Mouse (Mus musculus): Measurements from ENCODE around the gene Ints1. TPM values are rescaled to one million over a fixed set of nuclear protein-coding genes. Genes with fewer than 3 reads are reported as not detected.
"Not testable (repeated sequence)": the region's sequence is repeated elsewhere in the genome, so short reads cannot be mapped to it uniquely, and the experiment has no call there.

Gene Ints1
- polyA plus RNA-seq, 1 experiment from 2014 or later, result 19.8 TPM

GRCm38 (mm10) chr5:139750535-139750934 lies 24.9 kb downstream of the Ints1 start:
- Histone ChIP-seq H3K27me3 (ENCODE audit: control insufficient read depth, insufficient read depth, low read length) (no peaks in the 10 kb centered on the region), H3K4me1 (ENCODE audit: control insufficient read depth in 2 of 2, insufficient read depth in 2 of 2, low read length in 2 of 2) (no peaks in the 10 kb centered on the region), H3K9me3 (ENCODE audit: control insufficient read depth, low read length) (no peaks in the 10 kb centered on the region), H3K4me3 (ENCODE audit: control insufficient read depth in 1 of 2, insufficient read depth in 1 of 2, low read depth in 1 of 2, low read length in 2 of 2) (no peak overlapping the region), H3K36me3 (ENCODE audit: control insufficient read depth, insufficient read depth, low read length) (peaks cover 48% of the 10 kb centered on the region), H3K27ac (replicated peaks in 1 of 2; ENCODE audit: control insufficient read depth in 1 of 2, insufficient read depth in 1 of 2, low read depth in 2 of 2, low read length in 2 of 2) (no peak overlapping the region), H3K9ac (ENCODE audit: low read length) (no peak overlapping the region), H3K4me2 (ENCODE audit: low read length) (no peak overlapping the region)
- no peak for ATAC-seq (ENCODE audit: insufficient number of reproducible peaks, insufficient read depth, low FRiP score, low read depth)

- H3K36me3 ChIP-seq (ENCODE audit: control insufficient read depth, insufficient read depth, low read length), result peaks cover 38% of the 10 kb centered on the region
- H3K9me3 ChIP-seq (ENCODE audit: control insufficient read depth, low read length), result no peaks in the 10 kb centered on the region
- no peak overlapping the region for H3K4me3 ChIP-seq (ENCODE audit: control insufficient read depth in 1 of 2, insufficient read depth in 1 of 2, low read depth in 1 of 2, low read length in 2 of 2)
- ATAC-seq (ENCODE audit: insufficient number of reproducible peaks, insufficient read depth, low FRiP score, low read depth), result no peak
- H3K9ac ChIP-seq (ENCODE audit: low read length), result no peak overlapping the region
- no peaks in the 10 kb centered on the region for H3K27me3 ChIP-seq (ENCODE audit: control insufficient read depth, insufficient read depth, low read length)
- no peak overlapping the region for H3K4me2 ChIP-seq (ENCODE audit: low read length)
- H3K4me1 ChIP-seq (ENCODE audit: control insufficient read depth in 2 of 2, insufficient read depth in 2 of 2, low read length in 2 of 2), result no peaks in the 10 kb centered on the region
- H3K27ac ChIP-seq (replicated peaks in 1 of 2; ENCODE audit: control insufficient read depth in 1 of 2, insufficient read depth in 1 of 2, low read depth in 2 of 2, low read length in 2 of 2), result no peak overlapping the region
- 82% methylated on average over 16 of the region's 16 CpGs for WGBS
Measured at GRCm38 (mm10) chr5:139749413-139750125, 25.9 kb downstream of the Ints1 start.

GRCm38 (mm10) chr5:139745771-139746170 lies 29.7 kb downstream of the Ints1 start:
- no peaks in the 10 kb centered on the region for H3K27me3 ChIP-seq (ENCODE audit: control insufficient read depth, insufficient read depth, low read length)
- H3K27ac ChIP-seq (replicated peaks in 1 of 2; ENCODE audit: control insufficient read depth in 1 of 2, insufficient read depth in 1 of 2, low read depth in 2 of 2, low read length in 2 of 2), result no peak overlapping the region
- no peaks in the 10 kb centered on the region for H3K4me1 ChIP-seq (ENCODE audit: control insufficient read depth in 2 of 2, insufficient read depth in 2 of 2, low read length in 2 of 2)
- H3K4me3 ChIP-seq (ENCODE audit: control insufficient read depth in 1 of 2, insufficient read depth in 1 of 2, low read depth in 1 of 2, low read length in 2 of 2), result no peak overlapping the region
- 0 out of 2 replicates have a peak, but pooled peaks have one; percentile 59 for ATAC-seq (ENCODE audit: insufficient number of reproducible peaks, insufficient read depth, low FRiP score, low read depth)
- no peaks in the 10 kb centered on the region for H3K9me3 ChIP-seq (ENCODE audit: control insufficient read depth, low read length)
- no peak overlapping the region for H3K9ac ChIP-seq (ENCODE audit: low read length)
- H3K4me2 ChIP-seq (ENCODE audit: low read length), result no peak overlapping the region
- H3K36me3 ChIP-seq (ENCODE audit: control insufficient read depth, insufficient read depth, low read length), result peaks cover 7% of the 10 kb centered on the region; the same call in 1 of the 2 replicates
- 6% methylated on average over 3 of the region's 3 CpGs for whole genome bisulfite sequencing

- H3K4me2 ChIP-seq (ENCODE audit: low read length); H3K4me3 ChIP-seq (ENCODE audit: control insufficient read depth in 1 of 2, insufficient read depth in 1 of 2, low read depth in 1 of 2, low read length in 2 of 2); H3K36me3 ChIP-seq (ENCODE audit: control insufficient read depth, insufficient read depth, low read length); H3K4me1 ChIP-seq (ENCODE audit: control insufficient read depth in 2 of 2, insufficient read depth in 2 of 2, low read length in 2 of 2); H3K9ac ChIP-seq (ENCODE audit: low read length); H3K27ac ChIP-seq (replicated peaks in 1 of 2; ENCODE audit: control insufficient read depth in 1 of 2, insufficient read depth in 1 of 2, low read depth in 2 of 2, low read length in 2 of 2); H3K27me3 ChIP-seq (ENCODE audit: control insufficient read depth, insufficient read depth, low read length); ATAC-seq (ENCODE audit: insufficient number of reproducible peaks, insufficient read depth, low FRiP score, low read depth); H3K9me3 ChIP-seq (ENCODE audit: control insufficient read depth, low read length): not testable (repeated sequence)
- WGBS, result 48% methylated on average over 3 of the region's 3 CpGs
Measured at GRCm38 (mm10) chr5:139742640-139743039, 32.8 kb downstream of the Ints1 start.

GRCm38 (mm10) chr5:139738592-139739315 lies 36.7 kb downstream of the Ints1 start:
- Histone ChIP-seq H3K27me3 (ENCODE audit: control insufficient read depth, insufficient read depth, low read length) (no peaks in the 10 kb centered on the region), H3K27ac (replicated peaks in 1 of 2; ENCODE audit: control insufficient read depth in 1 of 2, insufficient read depth in 1 of 2, low read depth in 2 of 2, low read length in 2 of 2) (no peak overlapping the region), H3K9me3 (ENCODE audit: control insufficient read depth, low read length) (no peaks in the 10 kb centered on the region), H3K4me3 (ENCODE audit: control insufficient read depth in 1 of 2, insufficient read depth in 1 of 2, low read depth in 1 of 2, low read length in 2 of 2) (no peak overlapping the region), H3K4me1 (ENCODE audit: control insufficient read depth in 2 of 2, insufficient read depth in 2 of 2, low read length in 2 of 2) (peaks cover 8 to 10% of the 10 kb centered on the region in 2 experiments; a peak in 2 of 4 replicates), H3K4me2 (ENCODE audit: low read length) (no peak overlapping the region), H3K9ac (ENCODE audit: low read length) (no peak overlapping the region), H3K36me3 (ENCODE audit: control insufficient read depth, insufficient read depth, low read length) (no peaks in the 10 kb centered on the region)
- ATAC-seq (ENCODE audit: insufficient number of reproducible peaks, insufficient read depth, low FRiP score, low read depth), result no peak
- 53% methylated on average over 7 of the region's 7 CpGs for WGBS

GRCm38 (mm10) chr5:139737841-139738591 lies 37.5 kb downstream of the Ints1 start:
- Histone ChIP-seq H3K27ac (replicated peaks in 1 of 2; ENCODE audit: control insufficient read depth in 1 of 2, insufficient read depth in 1 of 2, low read depth in 2 of 2, low read length in 2 of 2) (no peak overlapping the region), H3K27me3 (ENCODE audit: control insufficient read depth, insufficient read depth, low read length) (no peaks in the 10 kb centered on the region), H3K4me1 (ENCODE audit: control insufficient read depth in 2 of 2, insufficient read depth in 2 of 2, low read length in 2 of 2) (peaks cover 8 to 10% of the 10 kb centered on the region in 2 experiments; a peak in 2 of 4 replicates), H3K4me3 (ENCODE audit: control insufficient read depth in 1 of 2, insufficient read depth in 1 of 2, low read depth in 1 of 2, low read length in 2 of 2) (no peak overlapping the region), H3K9ac (ENCODE audit: low read length) (no peak overlapping the region), H3K4me2 (ENCODE audit: low read length) (no peak overlapping the region), H3K9me3 (ENCODE audit: control insufficient read depth, low read length) (no peaks in the 10 kb centered on the region), H3K36me3 (ENCODE audit: control insufficient read depth, insufficient read depth, low read length) (no peaks in the 10 kb centered on the region)
- 77% methylated on average over 14 of the region's 14 CpGs for WGBS
- no peak for ATAC-seq (ENCODE audit: insufficient number of reproducible peaks, insufficient read depth, low FRiP score, low read depth)

GRCm38 (mm10) chr5:139736504-139736940 lies 39.0 kb downstream of the Ints1 start:
- no peak for ATAC-seq (ENCODE audit: insufficient number of reproducible peaks, insufficient read depth, low FRiP score, low read depth)
- Histone ChIP-seq H3K4me3 (ENCODE audit: control insufficient read depth in 1 of 2, insufficient read depth in 1 of 2, low read depth in 1 of 2, low read length in 2 of 2) (peak overlapping the region in 1 of 2 experiments; percentile 43; a peak in 1 of 4 replicates), H3K4me2 (ENCODE audit: low read length) (peak overlapping the region; percentile 82), H3K36me3 (ENCODE audit: control insufficient read depth, insufficient read depth, low read length) (no peaks in the 10 kb centered on the region), H3K27me3 (ENCODE audit: control insufficient read depth, insufficient read depth, low read length) (no peaks in the 10 kb centered on the region), H3K9ac (ENCODE audit: low read length) (no peak overlapping the region), H3K27ac (replicated peaks in 1 of 2; ENCODE audit: control insufficient read depth in 1 of 2, insufficient read depth in 1 of 2, low read depth in 2 of 2, low read length in 2 of 2) (no peak overlapping the region), H3K9me3 (ENCODE audit: control insufficient read depth, low read length) (no peaks in the 10 kb centered on the region), H3K4me1 (ENCODE audit: control insufficient read depth in 2 of 2, insufficient read depth in 2 of 2, low read length in 2 of 2) (peaks cover 13 to 15% of the 10 kb centered on the region in 2 experiments; a peak in 3 of 4 replicates)
- 14% methylated on average over 10 of the region's 10 CpGs for WGBS
